Mouse (Mus musculus) heart, postnatal 10 days (tissue): Measurements from ENCODE around the gene Pacrg. TPM values are rescaled to one million over a fixed set of nuclear protein-coding genes. Genes with fewer than 3 reads are reported as not detected.

Experiments
- DNase-seq, 2 experiments: peaks; one replicate each; pipeline ENCODE4 v3.0.0; 2021
- intact Hi-C: fragments of 180-260 bp; cut with DNase I; formaldehyde crosslinking; loops from one replicate; pipeline ENCODE4 v1.15.1; 2025
- total RNA-seq, 2 experiments: library from RNA; stranded (reverse); gene quantifications; 2 replicates each; pipeline ENCODE4 v1.2.3; 2021

Pacrg gene
- 1 to 10 TPM in 1 of 2 experiments, under 1 TPM in 1; 0.60 to 1.5 TPM for total RNA-seq

DNA sequence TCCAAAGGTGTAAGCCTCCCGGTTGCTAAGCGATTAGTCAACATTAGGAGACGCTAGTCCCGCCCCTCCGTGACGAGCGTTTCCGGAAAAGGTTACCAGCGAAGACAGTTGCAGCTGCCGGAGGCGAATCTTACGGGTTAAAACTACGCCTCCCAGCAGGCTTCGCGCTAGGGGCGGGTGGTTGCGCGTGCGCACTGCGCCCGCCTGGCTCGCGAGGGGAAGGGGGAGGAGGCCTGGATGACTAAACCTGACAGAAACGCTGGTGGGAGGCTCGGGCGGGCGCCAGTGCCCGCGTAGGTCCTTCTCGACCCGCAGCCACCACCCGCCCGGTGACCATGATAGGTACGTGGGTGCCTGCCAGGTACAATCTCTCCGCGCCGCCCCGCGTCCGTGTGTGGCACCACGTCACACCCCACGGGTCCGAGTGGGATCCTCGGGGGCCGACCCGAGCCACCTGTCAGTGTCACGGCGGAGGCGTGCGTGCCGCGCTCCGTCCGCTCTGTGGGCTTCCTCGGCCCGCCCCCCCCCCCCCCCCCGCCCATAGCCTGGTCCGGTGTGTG is at the start of gene Pacrg, which contains the start of gene Prkn:
Gene Pacrg, minus strand, starts transcription at position 164 of the 560 bp plus-strand sequence.
Gene Prkn, plus strand, starts transcription at position 237 of the 560 bp plus-strand sequence.
- intact Hi-C loops, result loop anchor here (10.0 kb wide), 1 partner anchor 225 kb away; no protein-coding TSS in a partner anchor

DNA sequence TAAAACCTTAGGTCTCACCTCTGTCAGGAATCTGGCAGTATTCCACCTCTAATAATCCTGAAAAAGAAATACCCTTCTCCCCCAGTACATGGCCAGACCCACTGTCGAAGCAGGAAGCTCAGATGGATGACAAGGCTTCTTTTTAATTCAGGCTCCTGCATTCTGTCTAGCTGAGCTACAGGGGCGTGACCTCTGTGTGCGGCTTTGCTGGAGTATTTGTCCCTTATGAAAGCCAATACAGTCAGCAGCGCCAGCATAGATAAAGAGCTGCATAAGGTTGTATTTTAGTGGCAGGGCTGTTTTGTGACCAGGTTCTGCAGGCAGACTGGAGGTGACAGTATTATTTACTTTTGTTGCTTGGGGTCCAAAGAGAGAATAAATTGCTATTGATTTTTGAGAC is 47.8 kb upstream of the Pacrg start:
- intact Hi-C loops, result no loop called here
- peak; percentile 38 to 44 for DNase-seq

More for the DNA sequence above, at the start of gene Pacrg, which contains the start of gene Prkn:
- peak; percentile 98 to 99 for DNase-seq

DNA sequence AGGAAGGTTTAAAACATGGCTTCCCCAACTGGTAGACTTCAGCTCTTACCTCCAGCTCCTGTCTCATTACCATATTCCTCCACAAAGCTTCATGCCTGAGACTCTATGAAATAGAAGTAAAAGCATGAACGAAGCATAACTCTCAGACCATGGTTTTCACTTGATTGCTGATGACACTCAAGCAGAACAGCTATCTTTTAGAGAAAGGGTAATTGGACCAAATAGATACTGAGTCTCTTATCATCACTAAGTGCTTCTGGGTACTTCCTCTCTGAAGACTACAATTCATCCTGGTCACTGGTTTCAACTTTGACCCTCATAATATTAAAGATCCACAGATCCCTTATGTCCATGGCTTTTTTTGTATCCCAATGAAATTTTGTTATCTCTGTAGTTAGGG is 42.1 kb upstream of the Pacrg start:
- intact Hi-C loops, result no loop called here
- no peak for DNase-seq

GRCm38 (mm10) chr17:10878986-10879385 is 38.9 kb upstream of the Pacrg start:
- intact Hi-C loops, result no loop called here

DNA sequence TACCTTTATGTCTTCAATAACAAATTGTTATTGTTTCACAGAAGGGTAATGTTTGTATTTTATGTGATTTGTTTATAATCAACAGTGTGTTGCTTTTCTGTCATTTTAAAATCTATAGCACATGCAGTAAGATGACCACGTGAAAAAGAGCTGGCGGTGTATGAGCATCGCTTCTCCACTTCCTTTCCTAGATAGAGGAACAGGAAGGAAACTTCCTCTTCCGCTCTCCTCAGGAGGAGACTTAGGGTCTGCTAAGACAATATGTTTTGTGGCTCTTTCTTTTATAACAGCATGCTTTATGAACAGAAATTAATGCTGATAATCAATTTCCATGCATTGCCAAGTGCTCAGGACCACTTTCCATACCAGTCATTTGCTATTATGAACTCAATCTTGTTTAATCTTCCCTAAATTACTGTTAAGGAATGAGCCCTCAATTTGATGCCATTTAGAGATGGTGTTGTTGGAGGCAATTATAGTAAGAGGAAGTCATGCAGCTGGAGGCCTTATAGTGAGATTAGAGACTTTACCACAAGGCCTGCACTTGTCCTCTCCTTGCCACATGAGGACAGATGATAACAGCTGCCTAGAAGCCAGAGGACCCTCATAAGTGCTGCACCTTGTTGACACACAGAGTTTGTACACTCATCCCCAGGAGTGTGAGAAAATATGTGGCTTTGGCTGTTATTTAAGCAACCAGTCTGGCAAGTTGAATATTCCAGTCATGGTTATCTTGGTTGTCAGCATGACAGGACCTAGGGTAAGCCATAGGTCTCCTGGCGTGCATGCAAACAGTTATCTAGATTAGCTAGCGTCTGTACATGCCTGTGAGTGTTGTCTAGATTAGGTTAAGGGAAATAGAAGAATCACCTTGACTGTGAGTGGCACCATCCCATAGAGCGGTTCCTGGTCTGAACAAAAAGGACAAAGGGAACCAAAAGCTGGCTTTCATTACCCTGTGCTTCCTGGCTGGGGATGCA is 34.4 kb upstream of the Pacrg start:
- no peak for DNase-seq
- intact Hi-C loops, result no loop called here

More at GRCm38 (mm10) chr17:10878986-10879385, 38.9 kb upstream of the Pacrg start:
- DNase-seq, result no peak

GRCm38 (mm10) chr17:10854207-10854606 is 14.1 kb upstream of the Pacrg start:
- intact Hi-C loops, result no loop called here
- peak; percentile 37 to 39 for DNase-seq

GRCm38 (mm10) chr17:10840731-10841201 is 655 bp upstream of the Pacrg start:
- peak; percentile 70 to 77 for DNase-seq
- intact Hi-C loops, result loop anchor here (10.0 kb wide), 1 partner anchor 224 kb away; no protein-coding TSS in a partner anchor

- intact Hi-C loops, result no loop called here
- no peak for DNase-seq
Measured at GRCm38 (mm10) chr17:10818971-10819370, 21.1 kb downstream of the Pacrg start.

DNA sequence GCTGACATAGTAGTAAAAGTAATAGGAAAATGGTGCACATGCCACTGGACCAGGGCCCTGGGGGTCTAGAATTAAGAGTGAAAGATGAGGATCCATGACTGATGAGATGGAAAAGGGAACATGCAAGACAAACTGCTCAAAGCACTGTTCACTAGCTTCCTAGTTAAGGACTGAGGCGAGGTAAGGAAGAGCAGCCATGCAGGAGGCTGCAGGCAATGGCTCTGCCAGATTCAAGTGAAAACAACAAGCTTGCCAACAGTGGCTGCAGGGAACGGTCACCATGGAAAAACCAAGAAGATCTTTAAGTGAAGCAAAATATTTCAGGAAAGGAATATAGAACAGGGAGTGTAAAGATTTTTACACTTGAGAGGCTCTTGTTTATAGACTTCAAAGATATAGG is 31.5 kb downstream of the Pacrg start:
- intact Hi-C loops, result no loop called here
- DNase-seq, result no peak

GRCm38 (mm10) chr17:10807261-10807998 is 32.7 kb downstream of the Pacrg start:
- intact Hi-C loops, result no loop called here
- DNase-seq, result no peak

DNA sequence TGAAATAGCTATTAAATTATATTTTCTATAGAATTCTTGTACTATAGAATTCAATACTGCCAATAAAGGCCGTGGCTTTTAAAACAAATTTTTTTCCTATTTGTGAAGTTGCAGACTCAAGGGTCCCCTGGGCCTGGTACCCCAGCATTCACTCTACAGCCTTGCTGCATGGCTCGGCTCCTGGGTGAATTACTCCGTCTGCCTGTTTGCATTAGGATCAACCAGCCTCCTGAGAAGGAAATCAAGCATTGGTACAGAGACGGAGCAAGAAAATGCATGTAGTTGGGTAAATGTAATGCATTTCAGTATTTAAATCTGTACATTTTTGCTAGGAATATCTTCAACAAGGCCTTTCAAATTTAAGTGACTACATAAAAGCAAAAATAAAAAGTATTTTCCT is 33.4 kb downstream of the Pacrg start:
- DNase-seq, result no peak
- intact Hi-C loops, result no loop called here

GRCm38 (mm10) chr17:10791661-10792060 is 48.5 kb downstream of the Pacrg start:
- intact Hi-C loops, result no loop called here
- peak in 1 of 2 experiments; percentile 5 for DNase-seq

GRCm38 (mm10) chr17:10784401-10784920 is 55.6 kb downstream of the Pacrg start:
- no peak for DNase-seq
- intact Hi-C loops, result no loop called here

- intact Hi-C loops, result no loop called here
- DNase-seq, result no peak
Measured at GRCm38 (mm10) chr17:10776503-10776902, 63.6 kb downstream of the Pacrg start.

DNA sequence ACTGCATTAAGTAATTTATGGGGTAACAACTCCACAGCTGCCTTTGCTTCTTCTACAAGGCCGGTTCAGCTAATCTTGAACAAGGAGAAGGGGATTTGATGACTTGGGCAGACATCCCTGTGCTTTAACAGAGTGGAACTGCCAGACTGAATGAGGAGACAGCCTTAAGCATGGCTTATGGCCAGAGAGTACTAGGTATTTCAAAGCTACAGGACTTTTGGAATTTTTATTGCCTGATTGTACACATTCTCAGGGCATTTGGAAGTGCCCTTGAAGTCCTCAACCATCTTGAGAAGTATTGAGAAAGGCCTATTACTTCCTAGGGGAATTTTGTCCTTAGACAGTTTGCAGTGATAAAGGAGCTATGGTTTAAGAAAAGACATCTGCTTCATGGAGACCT is 65.6 kb downstream of the Pacrg start:
- no peak for DNase-seq
- intact Hi-C loops, result no loop called here

DNA sequence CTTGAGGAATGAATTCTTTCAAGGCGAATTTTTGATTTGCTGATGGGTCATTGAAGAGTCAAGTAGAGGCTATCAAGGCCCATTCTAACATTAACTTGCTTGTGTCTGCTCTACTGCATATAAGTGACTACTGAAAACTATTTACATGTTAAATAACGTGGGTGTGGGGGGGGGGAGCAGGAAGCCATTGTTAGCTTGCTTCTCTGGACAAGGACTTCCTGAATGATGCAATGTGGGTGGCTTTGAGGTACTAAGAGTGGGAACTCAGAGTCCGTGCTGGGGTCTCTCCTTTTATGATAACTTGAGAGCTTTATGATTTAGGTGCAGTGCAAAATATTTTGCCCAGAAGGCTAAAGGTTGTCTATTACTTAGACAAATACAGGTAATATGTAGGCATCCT is 67.9 kb downstream of the Pacrg start:
- intact Hi-C loops, result no loop called here
- DNase-seq, result no peak

DNA sequence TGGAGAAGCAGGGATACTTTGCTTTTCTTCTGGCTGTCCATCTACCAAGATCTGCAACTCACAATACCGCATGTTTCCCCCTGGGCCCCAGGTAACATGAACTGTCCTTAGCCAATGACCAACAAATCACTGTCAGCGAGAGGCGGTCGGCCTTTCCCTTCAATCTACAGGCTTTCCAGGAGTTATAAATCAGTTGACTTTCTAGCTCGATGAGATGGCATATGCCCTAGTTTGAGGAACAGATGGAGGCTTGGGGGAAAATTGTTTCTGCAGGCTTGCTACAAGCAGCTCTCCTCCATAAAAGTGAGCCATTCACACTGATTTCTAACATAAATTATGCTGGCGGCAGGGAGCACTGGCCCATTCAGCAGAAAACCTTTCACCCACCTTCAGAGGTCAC is 70.2 kb downstream of the Pacrg start:
- intact Hi-C loops, result no loop called here
- no peak for DNase-seq

DNA sequence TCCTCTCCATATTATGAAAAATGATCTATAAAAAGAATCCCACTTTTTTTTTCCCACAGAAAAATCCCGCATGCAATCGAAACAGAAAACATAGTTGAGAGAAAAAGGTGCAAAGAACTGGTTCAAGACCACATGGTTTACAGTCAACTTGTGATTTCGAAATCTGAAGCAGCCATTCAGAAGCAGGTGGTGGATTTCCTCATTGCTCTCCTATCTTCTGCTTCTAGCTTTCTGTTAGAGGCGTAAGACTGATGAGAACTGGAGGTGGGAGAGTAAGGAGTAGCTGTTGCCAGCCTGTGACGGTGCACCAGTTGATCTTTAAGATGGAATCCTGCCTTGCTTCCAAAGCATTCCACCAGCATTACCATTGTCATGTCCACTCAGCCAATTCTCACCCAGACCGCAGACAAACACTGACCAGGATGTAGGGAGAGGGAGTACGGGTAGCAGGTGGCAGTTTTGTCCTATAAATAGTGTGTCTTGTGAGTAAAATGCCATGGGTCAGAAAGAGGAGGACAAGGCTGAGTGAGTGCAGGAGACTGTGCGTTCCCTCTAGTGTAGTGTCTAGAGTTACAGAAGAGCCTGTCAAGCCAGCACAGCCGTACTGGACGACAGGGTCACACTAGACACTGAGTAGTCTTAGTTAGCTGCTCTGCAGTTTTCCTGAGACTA is 73.2 kb downstream of the Pacrg start:
- intact Hi-C loops, result no loop called here
- DNase-seq, result peak; percentile 3 to 7

- intact Hi-C loops, result no loop called here
- no peak for DNase-seq
Measured at GRCm38 (mm10) chr17:10764343-10764742, 75.8 kb downstream of the Pacrg start.

- intact Hi-C loops, result no loop called here
Measured at GRCm38 (mm10) chr17:10757455-10757854, 82.7 kb downstream of the Pacrg start.

More at GRCm38 (mm10) chr17:10757455-10757854, 82.7 kb downstream of the Pacrg start:
- DNase-seq, result no peak
